Mouse (Mus musculus) forebrain, embryonic 13.5 days (tissue): ENCODE results near the gene Sumf2. TPM values are rescaled to one million over a fixed set of nuclear protein-coding genes. Genes with fewer than 3 reads are reported as not detected.
"Not testable (repeated sequence)": the region's sequence is repeated elsewhere in the genome, so short reads cannot be mapped to it uniquely, and the experiment has no call there.

Experiments
- ATAC-seq: fragments of 200-750 bp; cut with Nextera tagmentation; 2 replicates; pipeline ENCODE4 v1.8.0; 2017
- H3K27ac ChIP-seq: fragments of 300-500 bp; sonication (generic); 2 replicates; pipeline ENCODE4 v1.5.1; 2015; ENCODE audit warnings: inconsistent platforms, mild to moderate bottlenecking, moderate library complexity
- H3K27me3 ChIP-seq: fragments of 300-500 bp; sonication (generic); 2 replicates; pipeline ENCODE4 v1.6.1; 2015; ENCODE audit warnings: mild to moderate bottlenecking, inconsistent platforms
- H3K36me3 ChIP-seq: fragments of 300-500 bp; sonication (generic); 2 replicates; pipeline ENCODE4 v1.6.1; 2015; ENCODE audit warnings: mild to moderate bottlenecking, inconsistent platforms; ENCODE audit not compliant: poor library complexity, severe bottlenecking
- H3K4me1 ChIP-seq: fragments of 300-500 bp; sonication (generic); 2 replicates; pipeline ENCODE4 v1.6.1; 2015; ENCODE audit warnings: inconsistent platforms
- H3K4me2 ChIP-seq: fragments of 300-500 bp; sonication (generic); 2 replicates; pipeline ENCODE4 v1.6.1; 2015; ENCODE audit warnings: inconsistent platforms, mild to moderate bottlenecking, moderate library complexity
- H3K4me3 ChIP-seq: fragments of 300-500 bp; sonication (generic); 2 replicates; pipeline ENCODE4 v1.5.1; 2015; ENCODE audit warnings: mild to moderate bottlenecking, inconsistent platforms
- H3K9ac ChIP-seq: fragments of 300-500 bp; sonication (generic); 2 replicates; pipeline ENCODE4 v1.6.1; 2015; ENCODE audit warnings: mild to moderate bottlenecking, inconsistent platforms
- H3K9me3 ChIP-seq: fragments of 300-500 bp; sonication (generic); replicated peaks from 2 replicates; pipeline ENCODE4 v1.6.1; 2016; ENCODE audit warnings: inconsistent platforms
- WGBS: fragments of 180-500 bp; shearing (Covaris S2); methylation state at CpG from one replicate; pipeline ENCODE4 v1.1.7; 2015; 5-methylcytosine and 5-hydroxymethylcytosine counted together
- polyA plus RNA-seq: library from polyadenylated mRNA; unstranded; fragments of >200 nt; fragmentation: Nextera tagmentation; extraction: Ambion mirVana; gene quantifications from 2 replicates; pipeline ENCODE4 v1.2.1, GENCODE M21; 2015

Sumf2 gene
- polyA plus RNA-seq, 1 experiment from 2014 or later, result 35.0 TPM

- WGBS, result 81% methylated on average over 9 of the region's 9 CpGs
Observed at GRCm38 (mm10) chr5:129877731-129878455, 31.1 kb downstream of the Sumf2 start.

GRCm38 (mm10) chr5:129878946-129879345, 32.2 kb downstream of the Sumf2 start:
- no peak overlapping the region for H3K27ac ChIP-seq
- no peak for ATAC-seq
- H3K4me1 ChIP-seq, result no peaks in the 10 kb centered on the region
- no peak overlapping the region for H3K9ac ChIP-seq
- H3K4me2 ChIP-seq, result no peak overlapping the region
- H3K36me3 ChIP-seq, result peaks cover 46% of the 10 kb centered on the region
- no peaks in the 10 kb centered on the region for H3K27me3 ChIP-seq
- H3K9me3 ChIP-seq, result no peaks in the 10 kb centered on the region; the same call in 1 of the 2 replicates
- WGBS, result 61% methylated on average over 2 of the region's 2 CpGs
- no peak overlapping the region for H3K4me3 ChIP-seq

More at GRCm38 (mm10) chr5:129877731-129878455, 31.1 kb downstream of the Sumf2 start:
- no peak overlapping the region for H3K4me2 ChIP-seq
- no peaks in the 10 kb centered on the region; the same call in 1 of the 2 replicates for H3K9me3 ChIP-seq
- no peak overlapping the region for H3K27ac ChIP-seq
- H3K4me3 ChIP-seq, result no peak overlapping the region
- no peak overlapping the region for H3K9ac ChIP-seq
- no peaks in the 10 kb centered on the region for H3K4me1 ChIP-seq
- H3K27me3 ChIP-seq, result no peaks in the 10 kb centered on the region
- peaks cover 39% of the 10 kb centered on the region for H3K36me3 ChIP-seq
- ATAC-seq, result no peak

GRCm38 (mm10) chr5:129879888-129880287, 33.1 kb downstream of the Sumf2 start:
- H3K9me3 ChIP-seq, result no peaks in the 10 kb centered on the region; the same call in 1 of the 2 replicates
- no peak overlapping the region for H3K9ac ChIP-seq
- no peak overlapping the region for H3K27ac ChIP-seq
- H3K36me3 ChIP-seq, result peaks cover 54% of the 10 kb centered on the region
- H3K4me1 ChIP-seq, result peaks cover 6% of the 10 kb centered on the region
- no peak for ATAC-seq
- no peaks in the 10 kb centered on the region for H3K27me3 ChIP-seq
- WGBS, result 76% methylated on average over 3 of the region's 3 CpGs
- no peak overlapping the region for H3K4me2 ChIP-seq
- H3K4me3 ChIP-seq, result no peak overlapping the region

- peak overlapping the region; percentile 71 for H3K4me3 ChIP-seq
- H3K36me3 ChIP-seq, result peaks cover 36% of the 10 kb centered on the region
- no peak for ATAC-seq
- peak overlapping the region; percentile 83 for H3K9ac ChIP-seq
- H3K4me2 ChIP-seq, result peak overlapping the region; percentile 92
- H3K27me3 ChIP-seq, result no peaks in the 10 kb centered on the region
- H3K27ac ChIP-seq, result peak overlapping the region; percentile 92
- H3K9me3 ChIP-seq, result no peaks in the 10 kb centered on the region
- H3K4me1 ChIP-seq, result peaks cover 24% of the 10 kb centered on the region
- 51% methylated on average over 10 of the region's 10 CpGs for WGBS
Observed at GRCm38 (mm10) chr5:129886271-129886670, 39.5 kb downstream of the Sumf2 start.

GRCm38 (mm10) chr5:129886911-129887636, 40.3 kb downstream of the Sumf2 start, which contains the start of gene Chchd2:
Chchd2 (minus strand) TSS chr5:129887470.
- Histone ChIP-seq H3K27ac (peak within 1 kb of the TSS; percentile 92), H3K27me3 (no peaks in the 10 kb centered on the region), H3K4me2 (peak within 1 kb of the TSS; percentile 92), H3K4me3 (peak within 1 kb of the TSS; percentile 71), H3K4me1 (peaks cover 24% of the 10 kb centered on the region), H3K9ac (peak within 1 kb of the TSS; percentile 83), H3K36me3 (peaks cover 28% of the 10 kb centered on the region), H3K9me3 (no peaks in the 10 kb centered on the region)
- peak; percentile 100 for ATAC-seq
- WGBS, result under 1% methylated on average over 46 of the region's 46 CpGs

- ATAC-seq, H3K4me2 ChIP-seq, H3K36me3 ChIP-seq, H3K9me3 ChIP-seq, H3K27me3 ChIP-seq, H3K9ac ChIP-seq, H3K4me3 ChIP-seq, H3K27ac ChIP-seq: not testable (repeated sequence)
- peaks cover 13% of the 10 kb centered on the region for H3K4me1 ChIP-seq
- WGBS, result 87% methylated on average over 4 of the region's 7 CpGs
Observed at GRCm38 (mm10) chr5:129890390-129890789, 43.6 kb downstream of the Sumf2 start.

DNA sequence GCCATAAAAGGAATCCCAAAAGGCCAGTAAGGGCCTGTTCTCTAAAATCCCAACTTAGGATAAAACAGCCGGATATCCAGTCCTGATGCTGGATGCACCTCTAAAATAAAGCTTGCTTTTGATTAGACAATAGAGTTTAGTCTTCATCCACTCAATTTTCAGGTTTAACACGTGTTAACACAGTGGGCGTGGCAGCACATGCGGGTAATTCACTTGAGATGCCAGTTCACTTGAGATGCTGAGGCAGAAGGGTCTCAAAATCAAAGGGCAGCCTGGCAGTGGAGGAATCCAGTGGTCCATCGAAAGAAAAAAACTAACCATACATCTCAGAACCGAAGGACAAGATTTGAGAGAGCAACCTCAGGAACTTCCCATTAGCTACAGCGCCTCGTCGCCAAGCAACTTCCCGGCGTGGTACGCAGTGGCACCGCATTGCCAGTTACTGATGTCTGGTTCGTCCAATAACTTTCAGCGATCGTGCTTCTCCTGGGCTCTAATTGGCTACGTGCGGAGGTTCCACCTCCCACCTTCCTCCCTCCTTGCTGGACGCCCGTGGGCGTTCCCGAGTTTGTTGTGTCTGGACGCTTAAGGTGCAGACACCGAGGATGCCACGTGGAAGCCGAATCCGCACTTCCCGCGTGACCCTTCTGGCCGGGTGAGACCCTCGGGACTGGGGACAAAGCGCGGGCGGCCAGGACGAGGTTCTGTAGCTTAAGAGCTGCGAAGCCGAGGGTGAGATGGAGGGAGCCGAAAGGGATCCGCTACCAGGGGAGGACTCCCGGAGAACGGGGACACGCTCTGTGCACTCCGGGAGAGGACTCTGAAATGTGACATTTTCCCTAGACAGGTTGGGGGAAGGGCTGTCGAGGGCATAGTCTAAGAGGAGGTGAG, 48.7 kb downstream of the Sumf2 start, which contains the start of gene Zbed5:
Gene Zbed5 (plus strand): TSS at position 526 of the 891 bp plus-strand sequence.
- H3K27ac ChIP-seq, result no peak within 1 kb of the TSS
- peak within 1 kb of the TSS; percentile 77 for H3K4me2 ChIP-seq
- peak within 1 kb of the TSS; percentile 57 for H3K4me3 ChIP-seq
- 0 out of 2 replicates have a peak, but pooled peaks cover 4% of the 10 kb centered on the region for H3K27me3 ChIP-seq
- no peaks in the 10 kb centered on the region for H3K36me3 ChIP-seq
- WGBS, result 3% methylated on average over 44 of the region's 44 CpGs
- peak; percentile 100 for ATAC-seq
- H3K9ac ChIP-seq, result peak within 1 kb of the TSS; percentile 71
- H3K4me1 ChIP-seq, result peaks cover 8% of the 10 kb centered on the region; the same call in 1 of the 2 replicates
- no peaks in the 10 kb centered on the region for H3K9me3 ChIP-seq

GRCm38 (mm10) chr5:129898449-129898848, 51.7 kb downstream of the Sumf2 start, which contains the start of gene Phkg1:
Phkg1 (minus strand) TSS chr5:129898549.
- WGBS, result 94% methylated on average over 1 of the region's 1 CpGs
- no peak within 1 kb of the TSS for H3K4me2 ChIP-seq
- H3K27me3 ChIP-seq, result 0 out of 2 replicates have a peak, but pooled peaks cover 2% of the 10 kb centered on the region
- H3K4me3 ChIP-seq, result no peak within 1 kb of the TSS
- no peaks in the 10 kb centered on the region for H3K9me3 ChIP-seq
- peaks cover 8% of the 10 kb centered on the region; the same call in 1 of the 2 replicates for H3K4me1 ChIP-seq
- ATAC-seq, result no peak
- H3K27ac ChIP-seq, result no peak within 1 kb of the TSS
- no peak within 1 kb of the TSS for H3K9ac ChIP-seq
- H3K36me3 ChIP-seq, result peaks cover 17% of the 10 kb centered on the region

DNA sequence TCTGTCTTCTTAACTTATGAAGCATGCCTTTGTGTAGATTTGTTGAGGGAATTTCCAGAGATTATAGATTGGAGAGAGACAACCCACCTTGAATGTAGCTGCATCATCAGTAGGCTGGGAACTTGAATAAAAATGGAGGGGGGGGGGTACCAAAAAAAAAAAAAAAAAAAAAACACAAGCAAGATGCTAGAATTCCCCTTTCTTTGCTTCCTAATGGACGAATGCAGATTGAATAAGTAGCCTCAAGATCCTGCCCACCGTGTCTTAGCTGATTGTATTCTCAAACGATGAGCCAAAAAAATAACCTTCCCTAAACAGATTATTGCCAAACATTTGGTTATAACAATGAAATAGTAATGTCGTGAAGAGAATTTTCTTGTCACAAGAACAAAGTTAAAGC, 61.0 kb downstream of the Sumf2 start:
- no peak for ATAC-seq
- Histone ChIP-seq H3K9me3 (no peaks in the 10 kb centered on the region), H3K27me3 (no peaks in the 10 kb centered on the region), H3K4me3 (peak overlapping the region; percentile 72), H3K4me1 (peaks cover 8% of the 10 kb centered on the region), H3K4me2 (peak overlapping the region; percentile 81), H3K9ac (peak overlapping the region; percentile 88), H3K36me3 (peaks cover 5% of the 10 kb centered on the region), H3K27ac (peak overlapping the region; percentile 91)
- WGBS, result 21% methylated on average over 4 of the region's 4 CpGs

- peaks cover 8% of the 10 kb centered on the region for H3K4me1 ChIP-seq
- peak within 1 kb of the TSS; percentile 72 for H3K4me3 ChIP-seq
- WGBS, result under 1% methylated on average over 63 of the region's 63 CpGs
- H3K27ac ChIP-seq, result peak within 1 kb of the TSS; percentile 91
- H3K9ac ChIP-seq, result peak within 1 kb of the TSS; percentile 88
- no peaks in the 10 kb centered on the region for H3K36me3 ChIP-seq
- H3K4me2 ChIP-seq, result peak within 1 kb of the TSS; percentile 81
- ATAC-seq, result peak; percentile 98
- no peaks in the 10 kb centered on the region for H3K27me3 ChIP-seq
- no peaks in the 10 kb centered on the region for H3K9me3 ChIP-seq
Observed at GRCm38 (mm10) chr5:129908242-129908965, 61.6 kb downstream of the Sumf2 start, which contains the start of gene Nupr1l. Nupr1l (plus strand) TSS chr5:129908540.

- H3K36me3 ChIP-seq, result no peaks in the 10 kb centered on the region
- H3K9ac ChIP-seq, result peak overlapping the region; percentile 88
- H3K9me3 ChIP-seq, result no peaks in the 10 kb centered on the region
- WGBS, result 76% methylated on average over 9 of the region's 9 CpGs
- peak overlapping the region; percentile 72 for H3K4me3 ChIP-seq
- no peaks in the 10 kb centered on the region for H3K27me3 ChIP-seq
- H3K4me2 ChIP-seq, result peak overlapping the region; percentile 81
- ATAC-seq, result no peak
- H3K27ac ChIP-seq, result peak overlapping the region; percentile 91; the same call in 1 of the 2 replicates
- peaks cover 8% of the 10 kb centered on the region for H3K4me1 ChIP-seq
Observed at GRCm38 (mm10) chr5:129909147-129909546, 62.4 kb downstream of the Sumf2 start.
